Mouse (Mus musculus): ENCODE measurements around the gene Ehd1. TPM values are rescaled to one million over a fixed set of nuclear protein-coding genes. Genes with fewer than 3 reads are reported as not detected.

The Ehd1 gene
- polyA plus RNA-seq (2012; rRNA removed) (65.3 and 81.6 TPM in 2 replicates), polyA plus RNA-seq (2014; fragmentation: Nextera tagmentation; extraction: Ambion mirVana) (38.0 and 49.6 TPM in 2 replicates)

DNA sequence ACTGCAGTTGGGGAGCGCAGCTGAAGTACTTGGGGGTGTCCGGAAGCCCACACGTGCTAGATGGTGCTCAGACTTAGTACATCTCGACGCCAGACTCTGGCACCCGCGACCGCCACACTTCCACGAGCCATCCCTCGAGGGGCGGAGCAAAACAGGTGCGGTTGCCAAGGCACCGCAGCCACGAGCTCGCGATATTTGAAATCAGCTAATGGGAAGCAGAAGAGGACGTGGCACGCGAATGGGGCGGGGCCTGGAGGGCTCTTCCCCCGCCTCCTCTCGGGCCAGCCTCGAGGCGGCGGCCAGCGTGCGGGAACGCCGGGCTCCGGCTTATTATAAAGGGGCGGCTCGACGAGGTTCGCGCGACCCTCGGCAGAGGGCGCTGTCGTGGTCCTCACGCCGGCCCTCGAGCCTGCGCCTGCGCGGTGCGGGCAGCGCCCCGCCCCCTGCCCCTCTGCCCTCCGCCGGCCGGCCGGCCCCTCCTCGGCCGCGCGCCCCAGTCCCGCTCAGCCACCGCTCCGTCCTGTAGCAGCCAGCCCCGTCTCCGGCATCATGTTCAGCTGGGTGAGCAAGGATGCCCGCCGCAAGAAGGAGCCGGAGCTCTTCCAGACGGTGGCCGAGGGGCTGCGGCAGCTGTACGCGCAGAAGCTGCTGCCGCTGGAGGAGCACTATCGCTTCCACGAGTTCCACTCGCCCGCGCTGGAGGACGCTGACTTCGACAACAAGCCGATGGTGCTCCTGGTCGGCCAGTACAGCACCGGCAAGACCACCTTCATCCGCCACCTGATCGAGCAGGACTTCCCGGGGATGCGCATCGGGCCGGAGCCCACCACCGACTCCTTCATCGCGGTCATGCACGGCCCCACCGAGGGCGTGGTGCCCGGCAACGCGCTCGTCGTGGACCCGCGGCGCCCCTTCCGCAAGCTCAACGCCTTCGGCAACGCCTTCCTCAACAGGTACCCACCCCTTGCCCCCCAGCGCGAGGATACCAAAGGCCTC, at the start of gene Ehd1:
Gene Ehd1 (plus strand): TSS at position 300 of the 996 bp plus-strand sequence.
- ATAC-seq (ENCODE audit: insufficient read depth) (peak; percentile 92), DNase-seq (ENCODE audit: low read depth in 3 of 3, low spot score in 3 of 3) (peak; percentile 95 to 97 (median 96))
- peak within 1 kb of the TSS; percentile 80 for H3K9ac ChIP-seq (replicated peaks)
- H3K9me3 ChIP-seq (ENCODE audit: control insufficient read depth, low read length) = no peaks in the 10 kb centered on the region
- H3K27me3 ChIP-seq (ENCODE audit: control insufficient read depth, insufficient read depth, low read length) = no peaks in the 10 kb centered on the region
- peaks cover 39 to 50% of the 10 kb centered on the region in 2 experiments for H3K4me1 ChIP-seq (replicated peaks; ENCODE audit: control insufficient read depth in 2 of 2, insufficient read depth in 2 of 2, low read length in 1 of 2)
- H3K27ac ChIP-seq = peak within 1 kb of the TSS; percentile 66
- TF ChIP-seq CTCF (IDR thresholded peaks at IDR 0.05; ENCODE audit: low read depth) = peak; percentile 60
- TF ChIP-seq EP300 (IDR thresholded peaks at IDR 0.05; ENCODE audit: low read depth) = peak; percentile 53; the same call in 1 of the 2 replicates
- peaks cover 24% of the 10 kb centered on the region for H3K36me3 ChIP-seq (replicated peaks; ENCODE audit: control insufficient read depth, insufficient read depth, low read depth)
- H3K4me3 ChIP-seq (ENCODE audit: insufficient read depth in 1 of 2, low read depth in 2 of 2, low read length in 2 of 2) = peak within 1 kb of the TSS; percentile 73 to 77
- H3K4me2 ChIP-seq (ENCODE audit: low read depth) = peak within 1 kb of the TSS; percentile 97
- under 1% methylated on average over 103 of the region's 106 CpGs for WGBS (ENCODE audit: insufficient replicate concordance)

GRCm38 (mm10) chr19:6226763-6227162, 49.8 kb upstream of the Ehd1 start:
- DNase-seq (ENCODE audit: low read depth in 3 of 3, low spot score in 3 of 3) (no peak), ATAC-seq (ENCODE audit: insufficient read depth) (no peak)
- Histone ChIP-seq H3K27ac (no peak overlapping the region), H3K27me3 (ENCODE audit: control insufficient read depth, insufficient read depth, low read length) (no peaks in the 10 kb centered on the region), H3K4me1 (replicated peaks; ENCODE audit: control insufficient read depth in 2 of 2, insufficient read depth in 2 of 2, low read length in 1 of 2) (no peaks in the 10 kb centered on the region), H3K36me3 (replicated peaks; ENCODE audit: control insufficient read depth, insufficient read depth, low read depth) (no peaks in the 10 kb centered on the region), H3K4me3 (ENCODE audit: insufficient read depth in 1 of 2, low read depth in 2 of 2, low read length in 2 of 2) (no peak overlapping the region), H3K4me2 (ENCODE audit: low read depth) (no peak overlapping the region), H3K9me3 (ENCODE audit: control insufficient read depth, low read length) (no peaks in the 10 kb centered on the region), H3K9ac (replicated peaks) (no peak overlapping the region)
- no peak for TF ChIP-seq EP300 (IDR thresholded peaks at IDR 0.05; ENCODE audit: low read depth)
- 78% methylated on average over 14 of the region's 14 CpGs for WGBS (ENCODE audit: insufficient replicate concordance)

DNA sequence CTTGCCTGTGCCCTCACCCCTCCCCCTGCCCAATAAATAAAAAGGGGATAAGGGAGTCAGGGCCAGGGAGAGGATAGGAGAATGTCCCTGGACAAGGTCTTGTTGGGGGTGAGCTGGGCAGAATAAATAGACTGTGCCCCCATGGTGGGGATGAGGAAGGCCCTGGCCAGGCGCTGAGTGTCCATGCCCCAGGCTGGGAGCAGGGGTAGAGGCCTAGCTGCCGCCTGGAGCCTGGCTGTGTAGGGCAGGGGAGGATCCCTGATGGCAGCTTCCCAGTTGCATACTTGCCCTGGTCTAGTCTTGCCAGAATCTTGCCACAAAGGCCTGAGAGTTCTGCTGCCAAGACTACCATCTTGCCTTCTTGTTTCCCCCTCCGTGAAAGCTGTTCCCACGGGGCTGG, 48.7 kb upstream of the Ehd1 start:
- WGBS (ENCODE audit: insufficient replicate concordance) = 64% methylated on average over 4 of the region's 4 CpGs
- H3K9ac ChIP-seq (replicated peaks) = no peak overlapping the region
- H3K4me3 ChIP-seq (ENCODE audit: insufficient read depth in 1 of 2, low read depth in 2 of 2, low read length in 2 of 2) = no peak overlapping the region
- no peak for DNase-seq (ENCODE audit: low read depth in 3 of 3, low spot score in 3 of 3)
- no peaks in the 10 kb centered on the region for H3K27me3 ChIP-seq (ENCODE audit: control insufficient read depth, insufficient read depth, low read length)
- no peak for ATAC-seq (ENCODE audit: insufficient read depth)
- no peak overlapping the region for H3K27ac ChIP-seq
- H3K4me2 ChIP-seq (ENCODE audit: low read depth) = no peak overlapping the region
- no peaks in the 10 kb centered on the region for H3K9me3 ChIP-seq (ENCODE audit: control insufficient read depth, low read length)
- TF ChIP-seq CTCF (IDR thresholded peaks at IDR 0.05; ENCODE audit: low read depth) (no peak), EP300 (IDR thresholded peaks at IDR 0.05; ENCODE audit: low read depth) (no peak)
- H3K36me3 ChIP-seq (replicated peaks; ENCODE audit: control insufficient read depth, insufficient read depth, low read depth) = no peaks in the 10 kb centered on the region
- no peaks in the 10 kb centered on the region for H3K4me1 ChIP-seq (replicated peaks; ENCODE audit: control insufficient read depth in 2 of 2, insufficient read depth in 2 of 2, low read length in 1 of 2)

DNA sequence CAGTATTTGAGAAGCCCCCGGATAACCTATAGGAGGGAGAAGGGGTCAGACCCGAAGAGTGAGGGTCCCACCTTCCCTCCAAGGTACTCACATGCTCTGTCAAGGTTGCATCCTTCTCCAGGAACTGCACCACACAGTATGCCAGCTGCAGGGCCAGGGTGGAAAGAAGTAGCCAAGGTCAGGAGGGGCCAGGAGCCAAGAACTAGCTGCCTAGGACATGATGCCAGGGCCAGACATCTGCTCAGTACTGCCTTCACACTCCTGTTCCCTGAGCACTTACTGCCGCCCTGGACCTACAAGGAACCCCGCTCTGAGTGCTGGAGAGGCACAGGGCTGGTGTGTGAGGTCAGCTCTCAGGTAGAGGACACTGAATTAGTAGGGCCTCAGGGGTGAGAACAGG, 46.1 kb upstream of the Ehd1 start:
- Histone ChIP-seq H3K9me3 (ENCODE audit: control insufficient read depth, low read length) (no peaks in the 10 kb centered on the region), H3K27me3 (ENCODE audit: control insufficient read depth, insufficient read depth, low read length) (no peaks in the 10 kb centered on the region), H3K9ac (replicated peaks) (no peak overlapping the region), H3K4me1 (replicated peaks; ENCODE audit: control insufficient read depth in 2 of 2, insufficient read depth in 2 of 2, low read length in 1 of 2) (peaks cover 8 to 9% of the 10 kb centered on the region in 2 experiments; a peak in 3 of 4 replicates), H3K27ac (no peak overlapping the region), H3K4me3 (ENCODE audit: insufficient read depth in 1 of 2, low read depth in 2 of 2, low read length in 2 of 2) (no peak overlapping the region), H3K36me3 (replicated peaks; ENCODE audit: control insufficient read depth, insufficient read depth, low read depth) (no peaks in the 10 kb centered on the region), H3K4me2 (ENCODE audit: low read depth) (no peak overlapping the region)
- TF ChIP-seq EP300 (IDR thresholded peaks at IDR 0.05; ENCODE audit: low read depth) (no peak), CTCF (IDR thresholded peaks at IDR 0.05; ENCODE audit: low read depth) (no peak)
- DNase-seq (ENCODE audit: low read depth in 3 of 3, low spot score in 3 of 3) (no peak), ATAC-seq (ENCODE audit: insufficient read depth) (no peak)
- WGBS (ENCODE audit: insufficient replicate concordance) = 62% methylated on average over 4 of the region's 4 CpGs

DNA sequence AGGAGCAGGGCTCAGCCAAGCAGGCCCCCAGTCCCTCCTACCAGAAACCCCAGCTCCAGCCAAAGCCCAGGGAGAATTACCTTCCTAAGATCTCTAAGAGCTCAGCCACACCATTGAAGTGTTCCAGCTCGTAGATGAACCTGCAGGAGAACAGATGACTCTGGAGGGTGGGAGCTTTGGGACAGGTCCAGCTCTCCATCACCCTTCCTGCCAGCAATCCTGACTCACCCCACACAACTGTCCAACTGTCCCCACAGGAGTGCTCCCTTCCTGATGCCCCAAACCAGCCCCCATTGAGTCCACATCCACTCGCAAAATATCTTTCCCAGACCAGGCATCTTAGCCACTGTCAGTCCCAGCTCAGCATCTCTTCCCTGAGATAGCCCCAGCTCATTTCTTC, 45.5 kb upstream of the Ehd1 start:
- Histone ChIP-seq H3K4me1 (replicated peaks; ENCODE audit: control insufficient read depth in 2 of 2, insufficient read depth in 2 of 2, low read length in 1 of 2) (peaks cover 8 to 10% of the 10 kb centered on the region in 2 experiments; a peak in 3 of 4 replicates), H3K4me2 (ENCODE audit: low read depth) (no peak overlapping the region), H3K36me3 (replicated peaks; ENCODE audit: control insufficient read depth, insufficient read depth, low read depth) (no peaks in the 10 kb centered on the region), H3K9me3 (ENCODE audit: control insufficient read depth, low read length) (no peaks in the 10 kb centered on the region), H3K27ac (no peak overlapping the region), H3K27me3 (ENCODE audit: control insufficient read depth, insufficient read depth, low read length) (no peaks in the 10 kb centered on the region), H3K9ac (replicated peaks) (no peak overlapping the region), H3K4me3 (ENCODE audit: insufficient read depth in 1 of 2, low read depth in 2 of 2, low read length in 2 of 2) (no peak overlapping the region)
- no peak for TF ChIP-seq EP300 (IDR thresholded peaks at IDR 0.05; ENCODE audit: low read depth)
- TF ChIP-seq CTCF (IDR thresholded peaks at IDR 0.05; ENCODE audit: low read depth) = no peak
- 73% methylated on average over 2 of the region's 2 CpGs for WGBS (ENCODE audit: insufficient replicate concordance)
- no peak for DNase-seq (ENCODE audit: low read depth in 3 of 3, low spot score in 3 of 3)
- ATAC-seq (ENCODE audit: insufficient read depth) = no peak

Measured in liver, embryonic 14.5 days (tissue).